Mouse (Mus musculus) left cerebral cortex, postnatal 36 days (tissue): ENCODE results near the gene Slc38a9. TPM values are rescaled to one million over a fixed set of nuclear protein-coding genes. Genes with fewer than 3 reads are reported as not detected.

Experiments used
- DNase-seq, 2 experiments: peaks; one replicate each; pipeline ENCODE4 v3.0.0; 2021 to 2022; ENCODE audit warnings: low spot score in 2 of 2, mixed read lengths in 1 of 2
- intact Hi-C: fragments of 180-260 bp; cut with DNase I; formaldehyde crosslinking; loops from one replicate; pipeline ENCODE4 v1.15.1; 2025
- total RNA-seq, 2 experiments: library from RNA; stranded (reverse); gene quantifications; 2 replicates each; pipeline ENCODE4 v1.2.3; 2021

Slc38a9 gene
- total RNA-seq, 2 experiments from 2014 or later: 18.3 to 28.3 TPM

DNA sequence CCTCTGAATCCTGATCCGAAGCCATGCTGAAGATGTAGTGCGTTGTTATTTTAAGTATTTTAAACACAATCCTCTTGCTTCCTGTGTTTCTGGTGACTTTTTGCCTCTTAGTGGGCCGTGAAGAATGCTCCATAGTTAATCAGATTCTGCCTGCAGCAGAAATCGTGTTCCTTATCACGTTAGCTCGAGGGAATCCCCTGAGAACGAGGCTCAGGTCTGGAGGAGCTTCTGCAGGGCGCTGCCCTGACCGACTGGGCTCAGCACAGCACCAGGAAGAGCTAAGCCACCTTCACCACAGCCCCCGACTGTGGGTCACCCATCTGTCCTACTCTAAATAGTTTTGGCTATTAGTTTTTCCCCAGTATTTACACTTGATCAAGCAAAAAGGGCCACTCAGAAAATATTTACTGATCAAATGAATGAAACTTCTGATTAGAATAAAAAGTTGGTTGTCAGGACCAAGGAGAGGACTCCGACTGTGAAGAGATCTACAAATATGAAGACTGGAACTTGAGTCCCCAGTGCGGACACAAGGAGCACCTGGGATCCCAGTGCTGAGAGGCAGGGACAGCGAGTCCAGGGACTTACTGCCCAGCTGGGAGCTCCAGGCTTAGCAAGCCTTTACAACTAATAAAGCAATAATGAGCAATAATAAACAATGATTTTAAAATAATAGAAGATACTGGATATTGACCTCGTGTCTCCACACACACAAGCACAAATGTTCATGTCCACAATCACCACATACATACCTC, 81.7 kb downstream of the Slc38a9 start:
- no peak for DNase-seq
- intact Hi-C loops: no loop called here

DNA sequence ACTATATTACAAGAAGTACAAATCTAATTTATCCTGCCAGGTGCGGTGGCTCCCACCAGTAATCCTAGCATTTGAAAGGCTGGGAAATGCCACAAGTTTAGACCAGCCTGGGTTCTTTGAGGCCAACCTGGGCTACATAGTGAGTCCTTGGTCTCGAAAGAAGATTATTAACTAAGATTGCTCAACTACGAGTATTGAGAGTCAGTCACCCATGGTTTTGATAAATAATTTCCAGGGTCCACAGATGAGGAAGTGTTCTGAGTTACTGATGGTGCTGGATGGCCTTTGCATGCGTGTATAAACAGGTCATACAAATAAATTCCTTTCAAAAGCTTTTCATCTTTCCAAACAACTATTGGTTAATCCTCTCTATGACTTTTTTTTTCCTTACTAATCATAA, 83.1 kb downstream of the Slc38a9 start:
- no peak for DNase-seq
- intact Hi-C loops: no loop called here

DNA sequence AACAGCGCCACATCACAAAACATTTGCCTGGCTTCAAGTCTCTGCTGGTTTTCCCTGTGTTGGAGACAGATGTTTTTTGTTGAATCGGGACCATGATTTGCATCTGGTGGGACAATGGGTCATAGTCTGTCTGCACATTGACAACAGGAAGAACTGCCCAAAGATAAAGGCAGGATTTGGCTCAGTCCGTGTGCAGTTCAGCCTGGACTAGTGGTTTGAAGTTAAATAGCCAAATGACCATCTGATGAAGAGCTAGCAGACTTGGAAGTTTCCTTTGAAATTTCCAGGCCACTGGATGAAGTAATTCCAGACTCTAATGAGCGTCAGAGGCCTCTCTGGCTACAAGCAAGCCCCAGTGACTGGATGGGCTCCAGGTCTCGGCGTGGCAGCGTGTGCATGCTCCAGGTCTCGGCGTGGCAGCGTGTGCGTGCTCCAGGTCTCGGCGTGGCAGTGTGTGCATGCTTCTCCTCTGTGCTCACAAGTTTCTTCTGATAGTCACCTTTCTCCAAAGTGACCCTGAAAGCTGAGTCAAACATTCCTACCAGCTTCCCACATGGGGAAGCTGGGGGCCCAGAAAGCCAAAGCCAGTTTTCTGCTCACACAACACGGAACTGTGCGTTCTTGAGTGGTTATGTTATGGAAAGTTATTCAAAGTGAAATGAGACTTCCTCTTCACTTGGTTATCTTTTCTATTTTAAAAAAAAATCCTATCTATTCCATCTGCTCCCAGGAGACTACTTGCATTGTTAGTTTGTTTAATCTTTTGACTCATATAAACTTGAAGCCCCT, 83.7 kb downstream of the Slc38a9 start:
- no peak for DNase-seq
- intact Hi-C loops: no loop called here

DNA sequence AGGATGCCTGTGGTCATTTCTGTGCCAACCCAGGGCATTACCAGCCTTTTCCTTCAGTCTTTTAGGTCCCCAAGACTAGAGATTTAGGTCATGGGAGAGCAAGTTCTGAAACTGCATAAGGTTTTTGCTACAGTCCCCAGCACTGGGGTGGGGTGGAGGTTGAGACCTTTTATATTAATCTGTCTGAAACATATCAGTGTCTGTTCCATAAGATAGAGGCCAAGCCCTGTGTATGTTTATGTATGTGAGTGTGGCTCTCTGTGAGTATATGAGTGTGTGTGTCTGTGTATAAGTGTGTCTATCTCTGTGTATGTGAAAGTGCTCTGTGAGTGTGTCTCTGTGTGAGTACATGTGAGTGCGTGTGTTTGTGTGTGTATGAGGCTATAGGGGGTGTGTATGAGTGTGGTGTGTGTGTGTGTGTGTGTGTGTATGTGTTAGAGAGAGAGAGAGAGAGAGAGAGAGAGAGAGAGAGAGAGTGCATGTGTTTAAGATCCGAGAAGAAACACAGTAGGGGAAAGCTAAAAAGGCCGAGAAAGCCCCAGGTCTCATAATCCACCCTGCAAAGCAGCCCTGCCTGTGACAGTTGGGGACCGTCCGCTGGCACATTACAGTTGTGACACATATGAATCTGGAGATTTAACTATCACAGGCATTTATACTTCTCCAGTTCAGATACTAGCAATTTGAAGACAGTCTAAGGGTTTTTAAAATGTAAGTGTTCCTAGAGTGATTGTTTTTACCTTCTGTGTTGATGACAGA, 85.6 kb downstream of the Slc38a9 start:
- DNase-seq: no peak
- intact Hi-C loops: no loop called here

DNA sequence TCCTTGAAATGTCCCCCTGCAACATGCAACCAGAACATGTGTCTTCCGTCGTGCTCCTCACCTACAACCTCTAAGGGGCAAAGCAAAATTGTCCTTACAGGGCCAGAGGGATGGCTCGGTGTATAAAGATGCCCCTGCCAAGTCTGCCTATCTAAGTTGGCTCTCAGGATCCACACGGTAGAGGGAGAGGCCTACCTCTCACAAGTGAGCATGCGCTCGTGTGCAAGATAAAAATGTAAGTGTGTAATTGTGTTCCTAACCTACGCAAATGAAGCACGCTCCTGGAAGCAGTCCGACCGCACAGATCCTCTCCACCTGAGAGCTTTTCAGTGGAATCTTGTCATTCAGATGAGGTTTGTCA, 86.1 kb downstream of the Slc38a9 start:
- DNase-seq: no peak
- intact Hi-C loops: no loop called here

DNA sequence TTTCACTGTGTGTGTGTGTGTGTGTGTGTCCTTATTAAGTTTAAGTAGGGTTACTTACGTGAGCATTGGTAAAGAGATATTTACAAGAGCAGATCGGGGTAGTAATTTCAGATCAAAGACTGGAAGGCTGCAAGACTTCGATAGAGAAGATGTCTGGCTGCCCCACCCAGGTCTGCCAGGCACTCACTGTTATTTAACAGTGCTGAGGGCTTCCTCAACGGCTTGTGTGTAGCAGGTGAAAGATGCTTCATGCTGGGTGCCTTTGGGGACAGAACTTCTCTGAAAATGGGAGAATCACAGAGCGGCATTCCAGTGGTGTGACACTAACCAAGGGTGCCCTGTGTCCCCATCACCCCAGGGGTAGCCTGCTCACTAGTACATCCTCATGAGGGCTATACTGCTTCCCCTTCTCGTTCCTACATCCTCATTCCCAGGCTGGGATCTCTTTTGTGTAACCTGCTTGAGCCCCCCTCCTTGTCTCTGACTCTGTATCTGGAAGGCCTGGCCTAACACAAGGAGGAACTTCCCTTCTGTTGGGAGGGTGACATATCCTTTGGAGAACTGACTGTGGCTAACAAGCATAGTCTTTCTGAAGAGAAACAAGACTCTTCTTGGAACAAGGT, 87.4 kb downstream of the Slc38a9 start:
- DNase-seq: no peak
- intact Hi-C loops: no loop called here

DNA sequence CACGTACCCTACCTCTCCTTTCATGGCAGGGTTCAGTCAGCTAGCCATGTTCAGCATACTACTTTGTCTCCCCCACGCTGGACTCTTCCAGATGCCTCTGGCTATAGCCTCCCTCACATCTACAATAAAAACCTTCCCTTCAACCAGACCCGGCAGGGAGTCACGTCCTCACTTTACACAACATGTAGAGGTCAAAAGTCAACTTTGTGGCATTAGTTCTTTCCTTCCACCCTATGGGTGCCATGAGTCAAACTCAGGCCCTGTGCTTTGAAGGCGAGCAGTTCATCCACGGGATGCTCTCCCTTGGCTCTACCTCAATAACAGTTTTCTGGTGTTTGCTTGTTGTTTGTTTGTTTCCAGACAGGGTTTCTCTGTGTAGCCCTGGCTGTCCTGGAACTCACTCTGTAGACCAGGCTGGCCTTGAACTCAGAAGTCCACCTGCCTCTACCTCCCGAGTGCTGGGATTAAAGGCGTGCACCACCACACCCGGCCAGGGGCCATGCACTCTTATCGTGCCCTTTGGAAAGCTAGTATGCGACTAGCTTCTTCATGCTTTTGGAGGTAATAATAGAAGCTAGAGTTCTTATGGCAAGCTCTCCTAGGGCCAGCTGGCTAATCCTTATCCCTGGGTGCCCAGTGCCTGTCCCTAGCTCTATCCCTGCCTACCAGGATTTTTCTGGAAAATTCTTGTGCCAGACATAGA, 88.4 kb downstream of the Slc38a9 start:
- intact Hi-C loops: no loop called here
- DNase-seq: no peak

DNA sequence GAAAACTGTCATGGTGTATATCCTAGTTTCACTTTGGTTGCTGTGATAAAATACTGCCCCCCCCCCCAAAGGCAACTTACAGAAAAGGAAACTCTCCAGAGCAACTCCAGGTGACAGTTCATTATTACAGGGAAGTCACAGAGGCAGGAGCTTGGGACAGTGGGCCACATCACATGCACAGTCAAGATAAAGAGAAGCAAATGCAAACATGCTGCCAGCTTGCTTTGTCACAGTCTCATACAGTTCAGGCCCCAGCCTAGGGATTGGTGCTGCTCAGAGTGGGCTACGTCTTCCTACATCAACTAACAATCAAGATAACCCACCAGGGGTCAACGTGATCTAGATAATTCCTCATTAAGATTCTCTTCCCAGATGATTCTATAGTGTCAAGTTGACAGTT, 89.3 kb downstream of the Slc38a9 start:
- DNase-seq: no peak
- intact Hi-C loops: no loop called here

DNA sequence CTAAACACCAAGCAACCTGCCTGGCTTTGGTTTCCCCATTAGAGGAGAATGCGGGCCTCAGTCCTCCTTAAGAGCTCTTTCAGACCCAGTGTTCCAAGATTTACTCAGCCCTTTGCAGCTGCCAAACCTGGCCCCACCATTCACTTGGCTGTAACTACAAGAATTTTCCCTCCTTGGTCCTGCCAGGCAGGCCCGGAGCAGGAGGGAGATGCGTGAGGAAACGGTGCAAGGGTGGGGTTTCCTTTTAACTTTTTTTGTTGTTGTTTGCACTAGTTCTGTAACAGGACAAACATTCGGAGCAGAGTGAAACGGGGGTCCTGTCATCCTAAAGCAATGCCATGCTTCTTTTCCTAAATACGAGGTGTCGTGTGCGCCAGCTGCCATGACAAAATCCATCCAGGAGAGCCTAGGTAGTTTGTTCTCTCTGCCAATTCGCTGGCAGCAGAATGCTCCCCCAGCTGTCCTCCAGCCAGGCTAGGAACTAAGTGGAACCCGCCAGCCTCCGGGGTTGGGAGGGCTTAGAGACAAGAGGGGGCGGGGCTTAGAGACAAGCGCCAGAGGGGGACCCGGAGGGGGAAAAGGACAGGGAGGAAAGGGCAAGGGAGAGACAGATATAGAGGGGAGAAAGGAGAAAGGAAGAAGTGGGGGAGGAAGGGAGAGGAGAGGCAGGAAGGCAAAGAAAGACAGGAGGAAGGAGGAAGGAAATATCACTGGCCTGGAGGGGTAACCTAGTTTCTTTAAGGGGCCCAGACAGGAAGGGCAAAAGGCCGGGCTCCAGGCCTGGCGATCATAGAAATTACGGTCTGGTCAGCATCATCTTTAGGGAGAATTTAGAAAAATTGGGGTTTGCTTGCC, 91.1 kb downstream of the Slc38a9 start:
- intact Hi-C loops: no loop called here
- DNase-seq: no peak

DNA sequence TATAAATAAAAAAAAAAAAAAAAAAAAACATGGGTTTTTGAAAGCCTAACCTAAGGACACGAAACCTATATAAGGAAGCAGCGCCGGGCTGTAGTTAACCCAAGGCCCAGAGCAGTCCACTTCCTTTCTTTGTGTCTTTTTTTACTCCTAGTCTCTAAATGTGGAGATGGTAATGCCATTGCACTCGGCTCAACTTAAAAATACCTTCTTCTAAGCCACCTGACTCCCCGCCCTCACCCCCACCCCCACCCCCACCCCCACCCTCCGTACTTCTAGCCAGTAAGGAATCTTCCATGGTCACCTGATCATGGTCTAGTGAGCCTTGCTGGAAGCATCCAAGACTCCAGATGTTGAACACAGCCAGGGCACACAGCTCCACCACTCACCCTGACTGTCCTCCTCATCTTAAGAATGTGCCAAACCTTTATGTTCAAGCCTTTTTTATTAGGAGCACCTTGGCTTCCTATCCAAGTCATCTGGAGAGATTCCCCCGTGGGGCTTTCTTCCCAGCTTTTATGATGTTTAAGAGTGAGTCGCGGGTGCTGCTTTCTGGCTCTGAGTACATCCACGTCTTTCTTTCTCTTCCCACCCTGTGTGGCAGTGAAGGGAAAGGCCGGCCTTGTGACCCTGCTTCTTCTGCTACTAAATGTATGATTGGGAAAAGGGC, 91.9 kb downstream of the Slc38a9 start:
- no peak for DNase-seq
- intact Hi-C loops: no loop called here

DNA sequence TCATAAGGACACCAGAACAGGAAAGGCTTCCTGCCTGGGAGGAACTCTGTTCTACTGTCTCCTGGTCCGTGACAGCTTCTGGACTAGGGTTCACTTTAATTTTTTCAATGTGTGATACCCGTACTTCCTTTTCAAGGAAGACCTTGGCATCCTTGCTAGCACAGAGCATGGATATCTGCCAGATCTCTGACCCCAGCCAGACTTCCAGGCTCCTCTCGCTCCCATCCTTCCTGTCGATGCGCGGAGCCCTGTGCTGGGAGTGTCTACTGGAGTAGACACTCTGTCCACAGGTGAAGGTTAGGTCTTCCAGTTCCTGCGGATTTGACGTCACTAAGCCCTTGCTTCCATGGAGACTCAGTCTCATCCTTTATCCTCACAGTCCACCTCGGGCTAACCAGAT, 93.0 kb downstream of the Slc38a9 start:
- DNase-seq: no peak
- intact Hi-C loops: no loop called here

DNA sequence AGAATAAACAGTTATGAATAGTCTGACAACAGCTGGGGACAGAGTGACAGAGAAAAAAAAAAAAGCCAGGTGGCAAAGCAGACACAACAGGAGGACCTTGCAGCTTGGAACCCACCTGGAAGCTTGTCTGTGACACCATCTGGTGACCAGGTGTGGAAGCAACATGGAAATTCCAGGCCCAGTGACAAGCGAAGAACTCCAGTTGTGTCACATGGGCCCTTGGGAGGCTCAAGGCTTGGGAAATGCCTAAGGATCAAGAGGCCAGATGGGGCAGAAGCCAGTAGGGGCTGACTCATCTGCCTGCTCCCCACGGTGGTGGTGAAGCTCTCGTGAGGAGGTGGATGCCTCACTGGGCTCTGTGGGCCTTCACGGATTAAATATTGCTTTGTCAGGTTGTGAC, 94.3 kb downstream of the Slc38a9 start:
- intact Hi-C loops: no loop called here

DNA sequence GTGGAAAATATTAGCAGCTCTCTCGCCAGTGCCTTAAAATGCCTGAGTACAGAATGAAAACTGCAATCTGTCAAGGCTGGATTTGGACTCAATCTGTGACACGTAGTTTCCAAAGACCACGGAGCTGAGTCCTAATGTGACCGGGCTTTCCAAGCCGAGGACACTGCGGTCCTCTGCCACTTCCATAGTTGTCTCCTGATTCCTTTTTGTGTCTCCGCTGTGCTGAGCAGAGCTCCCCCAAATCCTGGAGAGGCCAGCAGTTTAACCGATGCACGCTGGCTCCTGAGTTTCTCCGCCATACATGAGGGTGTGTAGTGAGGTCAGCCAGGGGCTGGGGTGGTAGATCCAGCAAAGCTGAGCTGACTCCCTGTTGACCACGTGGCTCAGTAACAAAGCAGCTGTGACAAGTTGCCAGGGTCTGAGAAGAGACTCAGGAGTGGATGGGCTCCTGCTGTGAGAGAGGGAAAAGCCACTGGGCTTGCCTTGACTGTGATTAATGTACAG, 95.0 kb downstream of the Slc38a9 start:
- no peak for DNase-seq
- intact Hi-C loops: no loop called here

More for the DNA sequence above, 94.3 kb downstream of the Slc38a9 start:
- no peak for DNase-seq

DNA sequence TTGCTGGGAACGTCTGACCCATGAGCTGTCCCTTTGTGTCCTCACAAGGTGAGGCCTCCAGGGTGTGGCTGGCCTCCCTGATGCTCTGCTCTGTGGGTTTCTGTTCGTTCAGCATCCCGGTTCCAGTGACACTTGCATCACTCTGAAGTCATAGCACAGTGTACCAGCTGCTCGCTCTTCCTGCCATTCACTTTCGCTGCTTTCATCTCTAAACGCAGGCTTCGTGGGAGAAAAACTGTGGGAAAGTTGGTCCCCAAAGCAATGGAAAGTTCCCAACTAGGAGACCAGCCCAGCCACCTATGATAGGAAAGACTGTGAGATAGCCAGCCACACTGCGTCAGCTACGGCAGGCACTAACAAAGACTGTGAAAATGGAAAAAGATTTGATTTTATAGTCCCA, 96.8 kb downstream of the Slc38a9 start:
- intact Hi-C loops: no loop called here
- DNase-seq: no peak

DNA sequence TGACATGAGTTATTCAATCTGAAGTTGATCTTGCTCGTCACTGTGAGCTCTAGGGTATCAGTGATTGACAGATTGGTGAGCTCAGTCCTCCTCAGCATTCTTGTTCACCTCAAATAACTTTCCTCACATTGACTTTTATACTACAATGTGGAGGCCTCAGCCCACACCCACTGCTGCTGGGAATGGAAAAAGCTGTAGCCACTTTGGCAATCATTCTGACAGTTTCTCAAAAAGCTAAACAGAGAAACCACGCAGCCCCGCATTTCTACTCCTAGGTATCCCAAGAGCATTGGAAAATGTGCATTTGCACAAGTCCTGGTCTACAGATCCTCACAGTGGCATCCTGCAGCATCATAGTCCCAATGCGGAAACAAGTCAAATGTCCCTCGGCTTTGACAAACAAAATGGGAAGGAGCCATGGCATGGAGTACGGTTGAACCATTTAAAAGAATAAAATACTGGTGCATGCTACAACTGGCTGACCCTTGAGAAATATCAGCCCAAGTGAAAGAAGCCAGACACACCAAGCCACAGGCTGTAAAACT, 98.1 kb downstream of the Slc38a9 start:
- intact Hi-C loops: no loop called here
- no peak for DNase-seq

DNA sequence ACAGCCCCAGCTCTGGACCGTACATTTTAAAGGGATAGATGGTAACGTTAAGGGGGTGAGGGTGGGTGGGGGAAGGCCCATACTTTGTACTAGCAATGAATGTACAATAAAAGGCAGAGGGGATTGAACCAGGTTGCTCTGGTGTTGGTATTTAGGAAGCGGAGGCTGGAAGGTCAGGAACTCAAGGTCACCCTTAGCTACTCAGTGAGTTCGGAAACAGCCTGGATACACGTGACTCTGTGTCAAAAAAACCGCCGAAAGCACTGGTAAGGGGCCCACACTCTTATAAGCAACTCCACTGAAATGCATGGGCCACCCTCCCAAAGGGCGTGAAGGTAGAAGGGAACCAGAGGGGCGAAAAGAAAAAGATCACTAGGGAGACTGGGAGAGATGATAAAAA, 98.8 kb downstream of the Slc38a9 start:
- intact Hi-C loops: no loop called here
- no peak for DNase-seq

DNA sequence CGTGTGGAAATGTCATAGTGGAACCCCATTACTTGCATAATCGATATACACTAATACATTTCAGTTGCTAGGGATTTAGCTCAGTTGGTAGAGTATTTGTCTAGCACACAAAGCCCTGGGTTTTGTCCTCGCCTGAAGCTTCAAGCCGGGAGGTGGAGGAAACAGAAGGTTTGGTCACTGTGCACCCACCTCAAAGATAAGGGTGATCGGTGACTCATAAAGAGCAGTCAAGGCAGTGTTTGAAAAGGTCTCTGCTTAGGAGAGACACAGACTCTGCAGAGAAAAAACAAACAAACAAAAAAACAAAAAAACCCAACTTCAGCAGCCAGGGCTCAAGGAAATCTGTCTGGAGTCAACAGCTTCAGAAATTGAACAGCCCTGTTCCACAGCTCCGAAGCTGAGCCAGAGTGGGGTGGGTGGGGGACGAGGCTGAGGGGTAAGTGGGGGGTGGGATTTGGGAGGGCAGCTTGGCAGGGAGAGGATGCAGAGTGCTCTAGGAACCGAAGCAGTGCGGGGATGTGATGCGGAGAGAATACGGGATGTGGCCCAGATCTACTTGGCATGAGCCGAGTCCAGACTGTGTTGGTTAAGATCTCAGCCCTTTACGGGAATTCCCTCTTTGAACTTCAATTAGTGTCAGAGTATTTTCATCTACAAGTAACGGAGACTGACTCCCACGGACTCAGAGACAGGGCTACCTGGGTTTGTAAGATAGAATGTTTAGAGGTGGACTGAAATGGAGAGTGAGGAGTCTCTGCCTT, 99.4 kb downstream of the Slc38a9 start:
- DNase-seq: no peak
- intact Hi-C loops: no loop called here
